Mouse (Mus musculus) heart, embryonic 12.5 days (tissue): ENCODE results near the gene Mbd6. TPM values are rescaled to one million over a fixed set of nuclear protein-coding genes. Genes with fewer than 3 reads are reported as not detected.
A peak's percentile ranks its signal among the peaks of the same experiment; 100 is the strongest.
"Not testable (repeated sequence)": the region's sequence is repeated elsewhere in the genome, so short reads cannot be mapped to it uniquely, and the experiment has no call there.

ENCODE experiments used
- ATAC-seq: fragments of 200-750 bp; cut with Nextera tagmentation; 2 replicates; pipeline ENCODE4 v1.8.0; 2017; ENCODE audit warnings: moderate TSS enrichment, moderate library complexity; ENCODE audit not compliant: insufficient number of reproducible peaks, low FRiP score
- H3K27ac ChIP-seq: fragments of 300-500 bp; sonication (generic); 2 replicates; pipeline ENCODE4 v1.5.1; 2016; ENCODE audit warnings: mild to moderate bottlenecking, moderate library complexity; ENCODE audit not compliant: poor library complexity, severe bottlenecking
- H3K27me3 ChIP-seq: fragments of 300-500 bp; sonication (generic); replicated peaks from 2 replicates; pipeline ENCODE4 v1.6.1; 2016; ENCODE audit warnings: mild to moderate bottlenecking, moderate library complexity
- H3K36me3 ChIP-seq: fragments of 300-500 bp; sonication (generic); 2 replicates; pipeline ENCODE4 v1.6.1; 2016; ENCODE audit warnings: mild to moderate bottlenecking, moderate library complexity
- H3K4me1 ChIP-seq: fragments of 300-500 bp; sonication (generic); replicated peaks from 2 replicates; pipeline ENCODE4 v1.6.1; 2016; ENCODE audit warnings: mild to moderate bottlenecking
- H3K4me2 ChIP-seq: fragments of 300-500 bp; sonication (generic); 2 replicates; pipeline ENCODE4 v1.6.1; 2016; ENCODE audit warnings: mild to moderate bottlenecking, moderate library complexity
- H3K4me3 ChIP-seq: fragments of 300-500 bp; sonication (generic); 2 replicates; pipeline ENCODE4 v1.5.1; 2016; ENCODE audit warnings: mild to moderate bottlenecking
- H3K9ac ChIP-seq: fragments of 300-500 bp; sonication (generic); 2 replicates; pipeline ENCODE4 v1.6.1; 2016; ENCODE audit warnings: mild to moderate bottlenecking, moderate library complexity
- H3K9me3 ChIP-seq: fragments of 300-500 bp; sonication (generic); replicated peaks from 2 replicates; pipeline ENCODE4 v1.6.1; 2016; ENCODE audit warnings: mild to moderate bottlenecking, moderate library complexity
- WGBS: fragments of 180-500 bp; shearing (Covaris S2); methylation state at CpG from one replicate; pipeline ENCODE4 v1.1.7; 2016; 5-methylcytosine and 5-hydroxymethylcytosine counted together
- polyA plus RNA-seq: library from polyadenylated mRNA; unstranded; fragments of >200 nt; fragmentation: Nextera tagmentation; extraction: Ambion mirVana; gene quantifications from 2 replicates; pipeline ENCODE4 v1.2.1, GENCODE M21; 2016

Mbd6 gene
- polyA plus RNA-seq, 1 experiment from 2014 or later, result 13.6 TPM

DNA sequence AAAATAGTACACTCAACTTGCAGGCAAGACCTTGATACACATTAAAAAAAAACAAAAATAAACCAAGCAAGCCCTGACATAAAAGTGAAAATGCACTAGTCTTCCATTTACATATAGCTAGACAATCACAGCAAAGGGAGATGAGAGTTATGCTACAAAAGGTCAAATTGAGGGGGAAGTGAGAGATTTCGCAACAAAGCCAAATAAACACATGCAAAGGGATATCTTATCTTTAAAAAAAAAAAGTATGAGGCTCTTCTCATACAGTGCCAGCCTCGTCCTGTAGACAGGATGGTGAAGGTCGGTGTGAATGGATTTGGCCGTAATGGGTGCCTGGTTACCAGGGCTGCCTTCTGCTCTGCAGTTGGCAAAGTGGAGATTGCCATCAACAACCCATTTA, 24.0 kb upstream of the Mbd6 start:
- Histone ChIP-seq H3K4me3 (no peak overlapping the region), H3K27ac (no peak overlapping the region), H3K36me3 (peaks cover 15% of the 10 kb centered on the region), H3K4me1 (peaks cover 8% of the 10 kb centered on the region), H3K4me2 (no peak overlapping the region; the same call in 1 of the 2 replicates), H3K27me3 (no peaks in the 10 kb centered on the region), H3K9me3 (no peaks in the 10 kb centered on the region), H3K9ac (no peak overlapping the region)
- no peak for ATAC-seq
- 65% methylated on average over 4 of the region's 4 CpGs for WGBS

DNA sequence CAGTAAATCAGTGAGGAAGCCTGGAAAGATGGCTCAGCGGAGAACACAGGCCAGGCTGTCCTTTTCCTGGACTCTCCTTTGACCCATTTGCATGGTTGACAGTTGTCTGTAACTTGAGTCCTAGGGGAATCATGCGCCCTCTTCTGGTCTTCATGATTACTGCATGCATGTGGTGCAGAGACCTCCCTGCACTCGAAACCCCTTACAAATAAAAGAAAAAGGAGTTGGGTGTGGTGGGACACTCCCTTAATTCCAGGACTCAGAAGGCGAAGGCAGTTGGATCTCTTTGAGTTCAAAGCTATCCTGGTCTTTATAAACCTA, 23.5 kb upstream of the Mbd6 start:
- Histone ChIP-seq H3K27me3 (no peaks in the 10 kb centered on the region), H3K9ac (peak overlapping the region; percentile 76), H3K4me1 (peaks cover 8% of the 10 kb centered on the region), H3K27ac (peak overlapping the region; percentile 65), H3K36me3 (peaks cover 20% of the 10 kb centered on the region), H3K4me3 (peak overlapping the region; percentile 63), H3K9me3 (no peaks in the 10 kb centered on the region), H3K4me2 (peak overlapping the region; percentile 86)
- 4% methylated on average over 4 of the region's 4 CpGs for WGBS
- peak; percentile 40; the same call in 1 of the 2 replicates for ATAC-seq

DNA sequence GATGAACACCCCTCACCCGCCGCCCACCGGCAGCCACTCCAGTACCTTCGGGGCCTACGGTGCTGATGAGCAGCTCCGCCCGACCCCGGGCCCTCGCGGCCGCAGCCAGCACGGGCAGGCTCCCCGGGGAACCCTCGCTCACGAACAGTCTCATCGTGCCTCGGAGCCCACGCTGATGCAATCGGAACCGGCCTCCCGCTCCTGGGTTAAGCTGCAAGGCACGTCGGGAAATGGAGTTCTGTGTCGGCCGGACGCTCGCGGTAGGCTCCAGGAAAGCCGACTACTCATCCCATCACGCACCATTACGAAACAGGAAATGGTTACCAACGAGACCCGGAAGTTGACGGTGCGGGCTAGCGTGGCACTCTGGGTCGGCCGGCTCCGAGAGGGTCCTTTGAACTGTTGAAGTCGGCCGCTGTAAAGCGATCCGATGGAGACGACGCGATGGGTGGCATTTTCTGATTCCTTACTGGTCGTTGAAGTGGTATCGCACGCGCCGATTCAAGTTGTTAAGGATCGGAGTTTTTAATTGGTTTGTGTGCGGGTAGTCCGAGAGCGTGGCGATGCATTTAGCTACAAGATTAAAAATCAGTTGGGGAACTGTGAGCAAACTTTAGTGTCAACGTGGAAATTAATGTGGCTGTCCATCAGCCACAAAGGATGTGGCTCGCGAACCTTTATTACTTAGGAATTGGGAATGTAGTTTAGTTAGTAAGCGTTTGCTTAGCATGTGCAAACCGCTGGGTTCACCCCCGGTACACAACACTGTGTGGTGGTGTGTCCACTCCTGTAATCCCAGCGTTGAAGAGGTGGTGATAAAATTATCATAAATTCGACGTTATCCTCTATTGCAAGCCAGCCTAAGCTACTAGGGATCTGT, 22.9 kb upstream of the Mbd6 start, which contains the start of gene Mars:
Gene Mars, minus strand, starts transcription at position 311 of the 880 bp plus-strand sequence.
- WGBS, result under 1% methylated on average over 65 of the region's 65 CpGs
- H3K27ac ChIP-seq, result peak within 1 kb of the TSS; percentile 65
- H3K4me2 ChIP-seq, result peak within 1 kb of the TSS; percentile 86
- H3K9ac ChIP-seq, result peak within 1 kb of the TSS; percentile 76
- ATAC-seq, result peak; percentile 96
- peaks cover 8% of the 10 kb centered on the region for H3K4me1 ChIP-seq
- peak within 1 kb of the TSS; percentile 63 for H3K4me3 ChIP-seq
- no peaks in the 10 kb centered on the region for H3K27me3 ChIP-seq
- H3K9me3 ChIP-seq, result no peaks in the 10 kb centered on the region
- peaks cover 26% of the 10 kb centered on the region for H3K36me3 ChIP-seq

DNA sequence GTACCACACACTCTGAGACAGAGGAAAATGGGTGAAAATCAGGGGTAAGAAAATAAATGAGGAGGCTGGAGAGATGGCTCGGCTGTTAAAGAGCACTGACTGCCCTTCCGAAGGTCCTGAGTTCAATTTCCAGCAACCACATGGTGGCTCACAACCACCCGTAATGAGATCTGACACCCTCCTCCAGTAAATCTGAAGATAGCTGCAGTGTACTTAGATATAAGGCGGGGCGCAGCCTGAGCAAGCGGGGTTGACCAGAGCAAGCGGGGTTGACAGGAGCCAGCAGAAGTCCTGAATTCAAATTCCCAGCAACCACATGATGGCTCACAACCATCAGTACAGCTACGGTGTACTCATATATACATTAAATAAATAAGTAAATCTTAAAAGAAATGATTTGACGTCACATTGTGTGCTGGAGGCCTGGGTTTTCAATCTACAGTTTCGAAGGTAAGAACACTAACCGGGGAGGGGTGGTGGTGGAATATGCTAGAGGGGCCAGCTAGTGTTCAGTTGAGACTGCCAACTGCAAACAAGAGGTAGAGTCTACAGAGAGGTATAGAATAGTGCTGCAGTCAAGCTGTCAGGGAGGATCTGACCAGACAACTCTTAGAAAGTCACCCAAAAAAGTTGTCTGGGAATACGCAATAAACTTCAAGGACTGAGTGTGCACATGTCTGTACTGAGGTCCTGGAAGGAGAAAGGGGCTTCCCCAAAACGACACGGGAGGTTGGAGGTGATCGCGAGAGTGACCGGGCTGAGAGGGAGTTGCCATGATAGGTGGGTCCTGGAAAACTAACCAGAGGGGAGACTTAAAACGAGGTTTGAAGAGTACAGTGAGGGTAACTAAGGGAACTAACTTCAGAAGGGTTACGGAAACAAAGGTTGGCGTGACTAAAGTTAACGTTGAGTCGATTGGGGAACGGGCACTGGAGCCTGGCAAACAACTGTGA, 22.0 kb upstream of the Mbd6 start:
- Histone ChIP-seq H3K27me3 (no peaks in the 10 kb centered on the region), H3K4me1 (peaks cover 8% of the 10 kb centered on the region), H3K4me2 (peak overlapping the region; percentile 86), H3K9me3 (no peaks in the 10 kb centered on the region), H3K9ac (peak overlapping the region; percentile 76), H3K27ac (0 out of 2 replicates have a peak overlapping the region, but pooled peaks have one; percentile 31), H3K4me3 (peak overlapping the region; percentile 63), H3K36me3 (peaks cover 36% of the 10 kb centered on the region)
- peak; percentile 31; the same call in 1 of the 2 replicates for ATAC-seq
- 33% methylated on average over 23 of the region's 23 CpGs for WGBS

DNA sequence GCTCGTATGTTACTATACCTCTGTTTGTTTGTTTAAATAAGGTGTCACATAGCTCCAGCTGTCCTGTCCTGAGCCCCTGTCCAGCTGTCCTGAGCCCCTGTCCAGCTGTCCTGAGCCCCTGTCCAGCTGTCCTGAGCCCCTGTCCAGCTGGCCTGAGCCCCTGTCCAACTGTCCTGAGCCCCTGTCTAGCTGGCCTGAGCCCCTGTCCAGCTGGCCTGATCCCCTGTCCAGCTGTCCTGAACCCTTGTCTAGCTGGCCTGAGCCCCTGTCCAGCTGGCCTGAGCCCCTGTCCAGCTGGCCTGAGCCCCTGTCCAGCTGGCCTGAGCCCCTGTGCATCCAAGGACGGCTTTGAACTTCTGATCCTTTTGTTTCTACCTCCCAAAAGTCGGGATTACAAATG, 20.3 kb upstream of the Mbd6 start:
- not testable (repeated sequence) for H3K9ac ChIP-seq, H3K4me1 ChIP-seq, H3K9me3 ChIP-seq, H3K4me3 ChIP-seq, H3K27me3 ChIP-seq, ATAC-seq, H3K4me2 ChIP-seq, H3K27ac ChIP-seq
- peaks cover 52% of the 10 kb centered on the region for H3K36me3 ChIP-seq
- WGBS, result 86% methylated on average over 3 of the region's 3 CpGs

DNA sequence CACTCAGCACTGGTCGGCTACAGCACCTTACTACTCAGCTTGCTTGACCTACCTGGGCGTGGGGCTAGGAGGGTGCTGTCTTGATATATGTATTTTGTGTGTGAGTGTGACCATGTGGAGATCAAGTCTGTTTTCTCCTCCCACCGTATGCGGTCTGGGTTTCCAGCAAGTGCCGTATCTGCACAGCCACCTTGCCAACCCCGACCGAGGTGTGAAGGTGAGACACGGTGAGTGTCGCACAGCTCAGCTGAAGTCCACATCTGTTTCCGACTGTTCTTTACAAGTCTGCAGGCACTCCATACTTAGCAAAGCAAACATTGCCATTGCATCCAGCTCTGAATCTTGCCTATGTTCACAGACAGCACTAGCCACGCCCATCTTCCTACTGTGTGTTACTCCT, 14.3 kb upstream of the Mbd6 start:
- no peak overlapping the region for H3K27ac ChIP-seq
- H3K27me3 ChIP-seq, result no peaks in the 10 kb centered on the region
- H3K4me2 ChIP-seq, result no peak overlapping the region
- H3K4me3 ChIP-seq, result no peak overlapping the region
- 92% methylated on average over 11 of the region's 11 CpGs for WGBS
- peaks cover 95% of the 10 kb centered on the region for H3K36me3 ChIP-seq
- H3K9me3 ChIP-seq, result no peaks in the 10 kb centered on the region
- H3K9ac ChIP-seq, result no peak overlapping the region
- no peaks in the 10 kb centered on the region for H3K4me1 ChIP-seq
- ATAC-seq, result no peak

DNA sequence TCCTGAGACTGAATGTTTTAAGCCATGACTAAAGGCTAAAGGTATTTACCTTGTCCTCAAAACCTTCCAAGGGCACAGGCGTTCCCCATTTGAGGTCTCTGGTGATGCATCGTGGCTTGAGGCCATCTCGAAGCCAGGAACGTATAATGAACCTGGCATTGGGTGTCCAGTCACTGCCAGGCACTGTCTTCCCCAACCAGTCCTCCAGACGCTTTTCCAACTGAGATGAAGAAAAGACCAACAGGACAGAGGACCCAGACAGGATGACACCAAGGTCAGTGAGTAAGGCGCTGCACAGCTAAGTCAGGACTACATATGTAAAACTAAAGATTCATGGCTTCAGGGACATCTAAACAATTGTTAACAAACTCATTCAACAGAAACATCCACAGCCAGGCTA, 11.5 kb upstream of the Mbd6 start:
- peaks cover 95% of the 10 kb centered on the region for H3K36me3 ChIP-seq

DNA sequence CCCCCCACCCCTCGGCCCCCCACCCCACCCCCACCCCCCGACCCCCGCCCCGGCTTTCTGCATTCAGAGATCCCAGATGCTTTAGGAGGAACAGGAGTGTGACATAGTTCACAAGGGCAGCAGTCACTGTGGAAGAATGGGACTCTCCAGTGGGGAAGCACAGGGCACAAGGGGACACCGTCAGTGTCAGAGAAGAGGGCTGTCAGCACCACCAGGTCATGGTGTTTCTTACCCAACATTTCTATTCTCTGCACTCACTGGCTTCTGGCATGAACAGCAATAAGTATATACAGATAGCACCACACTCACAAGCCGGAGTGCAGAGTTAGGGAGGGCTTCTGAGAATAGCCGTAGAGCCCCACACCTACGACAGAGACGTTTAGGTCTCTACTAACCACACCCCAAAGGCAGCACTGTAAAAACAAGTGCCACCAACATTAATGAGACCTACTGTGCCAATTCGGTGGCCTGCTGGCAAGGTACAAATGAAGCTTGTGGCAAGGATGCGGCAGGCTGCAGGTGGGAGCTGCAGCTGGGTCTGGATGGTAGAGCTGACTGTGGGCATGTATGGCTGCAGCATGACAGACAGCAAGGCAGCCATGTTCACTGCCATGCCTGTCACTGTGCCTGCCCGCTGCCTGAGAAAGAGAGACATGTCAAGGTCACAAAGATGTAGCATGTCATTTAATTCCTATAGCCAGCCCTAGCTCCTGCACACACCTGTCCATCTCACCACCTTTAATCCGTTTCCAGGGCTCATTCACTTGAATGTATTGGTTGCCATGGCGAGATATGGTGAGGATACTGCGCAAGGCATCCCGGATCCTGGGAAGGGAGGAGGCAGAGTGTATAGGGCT, 8.4 kb upstream of the Mbd6 start:
- H3K27me3 ChIP-seq, result no peaks in the 10 kb centered on the region
- H3K4me1 ChIP-seq, result peaks cover 36% of the 10 kb centered on the region
- H3K36me3 ChIP-seq, result peaks cover 86% of the 10 kb centered on the region
- H3K9me3 ChIP-seq, result no peaks in the 10 kb centered on the region
- WGBS, result 64% methylated on average over 16 of the region's 16 CpGs
- H3K9ac ChIP-seq, result no peak overlapping the region
- H3K4me3 ChIP-seq, result no peak overlapping the region
- H3K4me2 ChIP-seq, result no peak overlapping the region
- ATAC-seq, result no peak
- peak overlapping the region; percentile 49 for H3K27ac ChIP-seq

More for the DNA sequence above, 11.5 kb upstream of the Mbd6 start:
- Histone ChIP-seq H3K9ac (no peak overlapping the region), H3K27ac (no peak overlapping the region), H3K4me2 (no peak overlapping the region), H3K27me3 (no peaks in the 10 kb centered on the region), H3K4me3 (no peak overlapping the region), H3K9me3 (no peaks in the 10 kb centered on the region), H3K4me1 (peaks cover 20% of the 10 kb centered on the region)
- ATAC-seq, result no peak
- WGBS, result 92% methylated on average over 6 of the region's 6 CpGs

DNA sequence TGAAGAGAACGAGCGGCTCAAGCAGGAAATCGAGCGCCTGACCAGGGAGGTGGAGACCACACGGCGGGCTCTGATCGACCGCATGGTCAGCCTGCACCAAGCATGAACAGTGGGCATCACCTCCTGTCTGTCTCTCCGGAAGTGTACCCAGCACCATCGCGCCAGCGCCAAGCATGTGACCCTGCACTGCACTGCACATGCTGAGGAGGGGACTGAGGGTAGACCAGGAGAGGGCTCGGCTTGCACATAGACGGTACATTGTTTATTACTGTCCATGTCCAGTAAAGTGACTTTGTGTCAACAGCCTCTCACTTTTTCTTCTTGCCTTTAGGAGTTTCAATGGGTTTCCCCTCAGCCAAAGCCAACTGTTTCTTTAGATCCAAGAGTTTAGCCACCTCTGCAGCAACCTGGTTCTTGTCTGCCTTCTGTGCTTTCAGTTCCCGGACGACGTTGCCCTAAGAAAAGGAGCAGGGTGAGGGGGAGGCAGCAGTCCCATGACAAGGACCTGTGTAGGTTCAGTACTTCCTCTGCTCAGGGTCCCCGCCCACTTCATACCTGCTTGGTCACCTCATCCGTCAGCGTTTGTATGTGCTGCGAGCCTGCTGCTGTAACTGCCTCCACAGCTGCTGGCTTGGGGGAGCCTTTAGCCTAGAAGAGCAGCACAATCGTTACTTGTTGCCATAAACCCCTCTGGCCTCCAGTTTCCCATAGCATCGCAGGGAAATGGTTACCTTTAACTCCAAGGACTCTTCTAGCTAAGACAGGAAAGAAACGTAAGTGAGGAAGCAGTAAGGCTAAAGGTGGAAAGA, 7.4 kb upstream of the Mbd6 start:
- H3K4me3 ChIP-seq, result no peak overlapping the region
- peaks cover 76% of the 10 kb centered on the region for H3K36me3 ChIP-seq
- peaks cover 44% of the 10 kb centered on the region for H3K4me1 ChIP-seq
- 86% methylated on average over 24 of the region's 24 CpGs for WGBS
- no peaks in the 10 kb centered on the region for H3K9me3 ChIP-seq
- H3K9ac ChIP-seq, result peak overlapping the region; percentile 22; the same call in 1 of the 2 replicates
- no peaks in the 10 kb centered on the region for H3K27me3 ChIP-seq
- H3K27ac ChIP-seq, result peak overlapping the region; percentile 49; the same call in 1 of the 2 replicates
- ATAC-seq, result no peak
- no peak overlapping the region for H3K4me2 ChIP-seq
